Mouse (Mus musculus) hindbrain, embryonic 14.5 days (tissue): ENCODE data around the gene Cenpu. TPM values are rescaled to one million over a fixed set of nuclear protein-coding genes. Genes with fewer than 3 reads are reported as not detected.

ENCODE experiments used
- ATAC-seq: fragments of 200-750 bp; cut with Nextera tagmentation; 2 replicates; pipeline ENCODE4 v1.8.0; 2017; ENCODE audit warnings: moderate number of reproducible peaks, mild to moderate bottlenecking, moderate TSS enrichment, moderate library complexity; ENCODE audit not compliant: low FRiP score
- DNase-seq: peaks from one replicate; pipeline ENCODE4 v3.0.0-alpha.2; 2015; ENCODE audit warnings: low spot score
- H3K27ac ChIP-seq: fragments of 300-500 bp; sonication (generic); 2 replicates; pipeline ENCODE4 v1.5.1; 2014; ENCODE audit warnings: mild to moderate bottlenecking, moderate library complexity
- H3K27me3 ChIP-seq: fragments of 300-500 bp; sonication (generic); 2 replicates; pipeline ENCODE4 v1.6.1; 2014; ENCODE audit warnings: mild to moderate bottlenecking, low read length, mixed read lengths; ENCODE audit not compliant: control insufficient read depth, insufficient read depth
- H3K36me3 ChIP-seq: fragments of 300-500 bp; sonication (generic); replicated peaks from 2 replicates; pipeline ENCODE4 v1.6.1; 2014; ENCODE audit not compliant: control insufficient read depth, insufficient read depth
- H3K4me1 ChIP-seq: fragments of 300-500 bp; sonication (generic); replicated peaks from 2 replicates; pipeline ENCODE4 v1.6.1; 2014; ENCODE audit warnings: antibody characterized with exemption, low read length, mixed read lengths; ENCODE audit not compliant: control insufficient read depth, insufficient read depth
- H3K4me2 ChIP-seq: fragments of 300-500 bp; sonication (generic); replicated peaks from 2 replicates; pipeline ENCODE4 v1.6.1; 2014; ENCODE audit warnings: mild to moderate bottlenecking, moderate library complexity
- H3K4me3 ChIP-seq: fragments of 300-500 bp; sonication (generic); replicated peaks from 2 replicates; pipeline ENCODE4 v1.5.1; 2014; ENCODE audit warnings: mild to moderate bottlenecking, low read length
- H3K9ac ChIP-seq: fragments of 300-500 bp; sonication (generic); 2 replicates; pipeline ENCODE4 v1.6.1; 2014
- H3K9me3 ChIP-seq: fragments of 300-500 bp; sonication (generic); 2 replicates; pipeline ENCODE4 v1.6.1; 2016; ENCODE audit warnings: low read length; ENCODE audit not compliant: control insufficient read depth
- WGBS: fragments of 180-500 bp; shearing (Covaris S2); extraction: QIAGEN DNeasy Blood & Tissue Kit; methylation state at CpG from one replicate; pipeline ENCODE4 v1.1.7; 2014; 5-methylcytosine and 5-hydroxymethylcytosine counted together
- polyA plus RNA-seq: library from polyadenylated mRNA; unstranded; fragments of >200 nt; fragmentation: Nextera tagmentation; extraction: Ambion mirVana; gene quantifications from 2 replicates; pipeline ENCODE4 v1.2.1, GENCODE M21; 2014

The Cenpu gene
- polyA plus RNA-seq, 1 experiment from 2014 or later, result 6.2 TPM

- Histone ChIP-seq H3K4me3 (no peak overlapping the region), H3K9me3 (no peaks in the 10 kb centered on the region), H3K27me3 (no peaks in the 10 kb centered on the region), H3K36me3 (no peaks in the 10 kb centered on the region), H3K4me2 (no peak overlapping the region), H3K9ac (no peak overlapping the region), H3K27ac (no peak overlapping the region), H3K4me1 (no peaks in the 10 kb centered on the region)
- ATAC-seq (no peak), DNase-seq (no peak)
- 71% methylated on average over 10 of the region's 10 CpGs for WGBS
These were observed 49.3 kb downstream of the Cenpu start for GRCm38 (mm10) chr8:46600959-46601707.

DNA sequence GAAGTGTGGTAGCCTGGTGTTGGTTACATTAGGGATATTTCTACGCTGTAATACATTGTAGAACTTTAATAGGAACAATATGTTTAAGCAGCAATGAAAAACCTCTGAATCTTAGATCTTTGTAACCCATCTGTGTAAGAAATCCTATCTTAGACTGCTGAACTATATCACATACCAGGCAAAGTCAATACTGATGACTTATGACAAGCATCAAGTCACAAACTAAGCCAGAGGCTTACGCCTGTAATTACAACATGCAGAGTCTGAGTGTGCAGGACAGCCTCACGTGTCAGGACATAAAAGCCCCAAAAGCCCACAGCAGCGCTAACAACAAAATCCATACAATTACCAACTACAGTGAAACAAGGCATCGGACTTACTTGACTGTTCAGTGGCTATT is 51.8 kb downstream of the Cenpu start:
- WGBS, result 93% methylated on average over 5 of the region's 5 CpGs
- DNase-seq (no peak), ATAC-seq (no peak)
- Histone ChIP-seq H3K4me1 (no peaks in the 10 kb centered on the region), H3K36me3 (no peaks in the 10 kb centered on the region), H3K9ac (no peak overlapping the region), H3K4me2 (no peak overlapping the region), H3K27me3 (no peaks in the 10 kb centered on the region), H3K4me3 (no peak overlapping the region), H3K9me3 (no peaks in the 10 kb centered on the region), H3K27ac (no peak overlapping the region)

- Histone ChIP-seq H3K4me2 (no peak overlapping the region), H3K36me3 (no peaks in the 10 kb centered on the region), H3K9me3 (no peaks in the 10 kb centered on the region), H3K27ac (no peak overlapping the region), H3K4me1 (no peaks in the 10 kb centered on the region), H3K4me3 (no peak overlapping the region), H3K9ac (no peak overlapping the region), H3K27me3 (no peaks in the 10 kb centered on the region)
- WGBS, result 89% methylated on average over 1 of the region's 1 CpGs
- ATAC-seq (no peak), DNase-seq (no peak)
These were observed 55.1 kb downstream of the Cenpu start for GRCm38 (mm10) chr8:46606930-46607329.

GRCm38 (mm10) chr8:46611557-46611956 is 59.7 kb downstream of the Cenpu start:
- ATAC-seq (no peak), DNase-seq (no peak)
- WGBS, result 95% methylated on average over 8 of the region's 8 CpGs
- Histone ChIP-seq H3K4me3 (no peak overlapping the region), H3K27ac (no peak overlapping the region), H3K9me3 (no peaks in the 10 kb centered on the region), H3K9ac (no peak overlapping the region), H3K4me1 (peaks cover 6% of the 10 kb centered on the region; the same call in 1 of the 2 replicates), H3K27me3 (no peaks in the 10 kb centered on the region), H3K36me3 (no peaks in the 10 kb centered on the region), H3K4me2 (no peak overlapping the region)

DNA sequence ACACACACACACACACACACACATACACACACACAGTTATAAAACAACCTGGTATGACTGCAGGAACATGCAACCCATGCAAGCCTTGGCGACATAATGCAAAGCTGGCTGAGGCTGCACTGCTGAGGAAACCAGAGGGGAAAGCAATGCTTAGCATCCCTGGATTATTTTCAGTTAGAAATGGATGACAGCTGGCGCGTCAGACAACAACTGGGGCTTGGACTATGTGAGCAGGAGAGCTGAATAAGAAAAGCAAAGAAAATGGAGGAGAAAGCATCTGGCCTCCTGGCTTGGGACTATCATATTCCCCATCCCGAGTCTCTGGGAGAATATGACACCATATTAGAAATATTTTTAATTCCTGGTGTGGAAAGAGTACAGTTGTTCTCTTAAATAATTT is 61.1 kb downstream of the Cenpu start:
- peaks cover 6% of the 10 kb centered on the region; the same call in 1 of the 2 replicates for H3K4me1 ChIP-seq
- no peak overlapping the region for H3K27ac ChIP-seq
- no peak overlapping the region for H3K4me3 ChIP-seq
- 87% methylated on average over 4 of the region's 4 CpGs for WGBS
- no peak overlapping the region for H3K4me2 ChIP-seq
- ATAC-seq (no peak), DNase-seq (no peak)
- no peaks in the 10 kb centered on the region for H3K27me3 ChIP-seq
- no peaks in the 10 kb centered on the region for H3K9me3 ChIP-seq
- H3K36me3 ChIP-seq, result no peaks in the 10 kb centered on the region
- no peak overlapping the region for H3K9ac ChIP-seq

DNA sequence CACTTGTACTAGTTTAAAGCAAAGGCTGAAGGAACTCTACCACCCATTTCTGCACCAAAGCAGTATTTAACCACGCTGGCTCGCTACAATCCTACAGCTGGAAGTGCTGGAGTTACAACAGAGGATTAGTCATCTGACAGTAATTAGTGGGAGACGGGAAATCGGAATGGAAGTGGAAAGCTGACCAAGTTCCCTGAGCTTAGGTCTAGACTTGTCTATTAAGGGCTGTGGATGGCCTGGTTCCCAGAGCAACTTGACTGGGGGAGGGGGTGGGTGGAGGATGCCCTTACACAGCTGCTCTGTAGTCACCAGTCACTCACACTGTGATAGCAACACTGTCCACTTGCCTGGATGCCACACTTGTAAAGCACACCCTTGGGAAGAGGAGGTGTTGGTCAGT is 61.5 kb downstream of the Cenpu start:
- H3K9ac ChIP-seq, result no peak overlapping the region
- H3K4me3 ChIP-seq, result no peak overlapping the region
- H3K27me3 ChIP-seq, result no peaks in the 10 kb centered on the region
- H3K27ac ChIP-seq, result no peak overlapping the region
- no peak overlapping the region for H3K4me2 ChIP-seq
- H3K9me3 ChIP-seq, result no peaks in the 10 kb centered on the region
- no peak for DNase-seq
- 77% methylated on average over 4 of the region's 4 CpGs for WGBS
- H3K4me1 ChIP-seq, result peaks cover 9% of the 10 kb centered on the region; the same call in 1 of the 2 replicates
- H3K36me3 ChIP-seq, result no peaks in the 10 kb centered on the region
- ATAC-seq, result no peak

GRCm38 (mm10) chr8:46615936-46616335 is 64.1 kb downstream of the Cenpu start:
- no peak overlapping the region for H3K27ac ChIP-seq
- ATAC-seq (no peak), DNase-seq (no peak)
- H3K4me1 ChIP-seq, result peaks cover 26% of the 10 kb centered on the region
- H3K27me3 ChIP-seq, result no peaks in the 10 kb centered on the region
- no peaks in the 10 kb centered on the region for H3K9me3 ChIP-seq
- H3K4me2 ChIP-seq, result peak overlapping the region; percentile 86; the same call in 1 of the 2 replicates
- no peaks in the 10 kb centered on the region for H3K36me3 ChIP-seq
- no peak overlapping the region for H3K9ac ChIP-seq
- H3K4me3 ChIP-seq, result no peak overlapping the region
- 89% methylated on average over 8 of the region's 8 CpGs for WGBS

DNA sequence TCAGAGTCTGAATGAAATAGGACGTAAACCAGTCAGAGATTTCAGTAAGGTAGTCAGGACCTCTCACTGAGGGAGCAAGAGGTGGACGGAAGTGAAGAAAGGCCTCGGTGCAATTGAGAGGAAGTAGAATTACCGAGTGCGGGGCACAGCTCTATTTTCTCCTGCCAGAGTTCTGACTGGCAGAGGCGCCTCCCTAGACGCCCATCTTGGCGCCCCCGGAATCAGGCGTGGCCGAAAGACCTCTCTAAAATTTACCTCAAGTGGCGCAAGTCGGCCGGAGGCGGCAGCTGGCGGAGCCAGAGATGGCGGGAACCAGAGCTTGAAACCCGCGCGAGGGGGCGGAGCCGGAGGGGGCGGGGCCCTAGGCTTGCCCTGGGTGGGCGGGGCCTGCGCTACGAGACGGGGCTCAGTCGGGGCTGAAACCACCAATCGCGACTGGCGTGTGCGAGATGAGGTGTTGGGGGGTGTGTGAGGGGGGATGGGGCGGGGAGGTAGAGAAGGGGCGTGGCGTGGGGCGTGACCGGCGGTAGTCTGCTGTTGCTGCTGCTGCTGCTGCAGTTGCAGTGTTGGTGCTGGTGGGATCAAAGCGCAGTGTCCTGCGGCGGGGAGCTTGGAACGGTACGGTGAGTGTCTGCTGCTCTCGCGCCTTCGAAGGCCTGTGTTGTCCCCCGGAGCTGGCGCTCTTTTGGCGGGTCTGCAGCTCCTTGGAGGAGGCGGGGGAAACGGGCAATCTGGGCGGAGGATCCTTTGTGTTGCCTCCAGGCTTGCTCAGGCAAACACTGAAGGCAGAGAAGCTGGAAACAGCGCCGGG is 65.3 kb downstream of the Cenpu start, which contains the start of the genes Primpol and Casp3:
Gene Primpol (minus strand): TSS at position 334 of the 811 bp plus-strand sequence.
Gene Casp3 (plus strand): TSS at position 413 of the 811 bp plus-strand sequence.
- peaks cover 26% of the 10 kb centered on the region for H3K4me1 ChIP-seq
- no peaks in the 10 kb centered on the region for H3K27me3 ChIP-seq
- peak within 1 kb of the TSS; percentile 51 for H3K4me3 ChIP-seq
- peak within 1 kb of the TSS; percentile 86 for H3K4me2 ChIP-seq
- DNase-seq (peak; percentile 95), ATAC-seq (peak; percentile 98)
- H3K36me3 ChIP-seq, result no peaks in the 10 kb centered on the region
- H3K9ac ChIP-seq, result peak within 1 kb of the TSS; percentile 74
- H3K9me3 ChIP-seq, result no peaks in the 10 kb centered on the region
- WGBS, result under 1% methylated on average over 51 of the region's 54 CpGs
- H3K27ac ChIP-seq, result peak within 1 kb of the TSS; percentile 93
